Mouse (Mus musculus): ENCODE measurements around the gene Pold3. TPM values are rescaled to one million over a fixed set of nuclear protein-coding genes. Genes with fewer than 3 reads are reported as not detected.

Gene Pold3
- total and polyA plus RNA-seq, 2 experiments from 2014 or later: 14.6 to 21.0 TPM

DNA sequence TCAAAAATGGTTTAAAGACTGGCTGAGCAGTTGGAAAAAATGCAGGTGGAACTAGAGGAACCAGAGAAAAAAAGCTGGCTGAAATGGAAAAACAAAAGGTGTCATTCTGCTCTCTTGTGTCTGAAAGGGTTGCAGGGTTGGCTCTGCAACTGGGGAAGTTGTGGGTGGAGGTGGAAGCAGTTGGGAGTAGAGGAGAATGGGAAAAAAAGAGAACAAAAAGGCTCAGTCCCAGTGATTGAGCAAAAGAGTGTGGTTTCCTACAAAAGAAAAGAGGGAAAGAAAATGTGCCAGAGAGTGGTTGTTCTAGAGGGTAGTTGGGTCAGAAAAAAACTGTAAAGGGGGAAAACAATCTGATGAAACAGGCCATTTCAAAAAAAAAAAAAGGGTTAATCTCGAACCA, 19.2 kb upstream of the Pold3 start:
- no peak for ATAC-seq (ENCODE audit: insufficient read depth, low read depth)
- no peak overlapping the region for H3K4me3 ChIP-seq (ENCODE audit: low read depth, low read length)
- H3K27me3 ChIP-seq (ENCODE audit: control insufficient read depth, insufficient read depth, low read length): no peaks in the 10 kb centered on the region
- no peaks in the 10 kb centered on the region for H3K36me3 ChIP-seq (replicated peaks; ENCODE audit: control insufficient read depth, insufficient read depth, low read length)
- 36% methylated on average over 1 of the region's 1 CpGs for WGBS
- DNase-seq (ENCODE audit: low spot score): no peak
- no peak overlapping the region for H3K27ac ChIP-seq (ENCODE audit: low read depth)
- H3K4me2 ChIP-seq (ENCODE audit: low read depth, low read length): no peak overlapping the region
- H3K4me1 ChIP-seq (ENCODE audit: control insufficient read depth, insufficient read depth): no peaks in the 10 kb centered on the region
- H3K9ac ChIP-seq (replicated peaks; ENCODE audit: low read depth, low read length): no peak overlapping the region
- TF ChIP-seq CTCF (IDR thresholded peaks at IDR 0.05; ENCODE audit: low read depth) (no peak), EP300 (IDR thresholded peaks at IDR 0.05; ENCODE audit: low read depth) (no peak)
- no peaks in the 10 kb centered on the region for H3K9me3 ChIP-seq (replicated peaks; ENCODE audit: control insufficient read depth, low read length)

- ATAC-seq (ENCODE audit: insufficient read depth, low read depth) (no peak), DNase-seq (ENCODE audit: low spot score) (no peak)
- Histone ChIP-seq H3K9ac (replicated peaks; ENCODE audit: low read depth, low read length) (no peak overlapping the region), H3K4me3 (ENCODE audit: low read depth, low read length) (no peak overlapping the region), H3K4me1 (ENCODE audit: control insufficient read depth, insufficient read depth) (no peaks in the 10 kb centered on the region), H3K27ac (ENCODE audit: low read depth) (no peak overlapping the region), H3K4me2 (ENCODE audit: low read depth, low read length) (no peak overlapping the region), H3K9me3 (replicated peaks; ENCODE audit: control insufficient read depth, low read length) (no peaks in the 10 kb centered on the region), H3K36me3 (replicated peaks; ENCODE audit: control insufficient read depth, insufficient read depth, low read length) (no peaks in the 10 kb centered on the region), H3K27me3 (ENCODE audit: control insufficient read depth, insufficient read depth, low read length) (no peaks in the 10 kb centered on the region)
- WGBS: 91% methylated on average over 4 of the region's 4 CpGs
- TF ChIP-seq CTCF (IDR thresholded peaks at IDR 0.05; ENCODE audit: low read depth) (no peak), EP300 (IDR thresholded peaks at IDR 0.05; ENCODE audit: low read depth) (no peak)
Observed at GRCm38 (mm10) chr7:100138075-100138474, 16.7 kb upstream of the Pold3 start.

DNA sequence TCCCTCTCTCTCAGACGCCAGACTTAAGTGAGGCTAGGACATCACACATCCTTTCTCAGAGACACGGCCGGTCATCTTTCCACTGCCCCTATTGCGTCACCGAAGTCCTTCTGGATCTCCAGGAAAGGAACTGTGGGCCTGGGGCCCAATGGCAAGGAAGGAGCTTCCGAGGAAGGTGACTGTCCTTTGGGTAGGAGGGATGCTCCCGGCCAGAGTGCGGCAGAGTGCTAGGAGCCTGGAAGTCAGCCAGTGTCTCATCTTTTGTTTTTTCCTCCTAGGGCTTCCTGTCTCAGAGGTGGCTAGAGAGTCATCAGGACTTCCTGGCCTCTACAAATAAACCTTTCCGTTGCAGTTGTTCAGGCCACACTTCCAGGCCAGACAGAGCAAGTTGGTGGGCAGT, 15.7 kb upstream of the Pold3 start:
- WGBS: 46% methylated on average over 9 of the region's 9 CpGs
- H3K4me1 ChIP-seq (ENCODE audit: control insufficient read depth, insufficient read depth): no peaks in the 10 kb centered on the region
- H3K27me3 ChIP-seq (ENCODE audit: control insufficient read depth, insufficient read depth, low read length): no peaks in the 10 kb centered on the region
- H3K9me3 ChIP-seq (replicated peaks; ENCODE audit: control insufficient read depth, low read length): no peaks in the 10 kb centered on the region
- H3K9ac ChIP-seq (replicated peaks; ENCODE audit: low read depth, low read length): no peak overlapping the region
- no peak overlapping the region for H3K4me3 ChIP-seq (ENCODE audit: low read depth, low read length)
- ATAC-seq (ENCODE audit: insufficient read depth, low read depth): no peak
- no peak for DNase-seq (ENCODE audit: low spot score)
- no peak overlapping the region for H3K27ac ChIP-seq (ENCODE audit: low read depth)
- no peak overlapping the region for H3K4me2 ChIP-seq (ENCODE audit: low read depth, low read length)
- TF ChIP-seq EP300 (IDR thresholded peaks at IDR 0.05; ENCODE audit: low read depth) (no peak), CTCF (IDR thresholded peaks at IDR 0.05; ENCODE audit: low read depth) (no peak)
- H3K36me3 ChIP-seq (replicated peaks; ENCODE audit: control insufficient read depth, insufficient read depth, low read length): no peaks in the 10 kb centered on the region

DNA sequence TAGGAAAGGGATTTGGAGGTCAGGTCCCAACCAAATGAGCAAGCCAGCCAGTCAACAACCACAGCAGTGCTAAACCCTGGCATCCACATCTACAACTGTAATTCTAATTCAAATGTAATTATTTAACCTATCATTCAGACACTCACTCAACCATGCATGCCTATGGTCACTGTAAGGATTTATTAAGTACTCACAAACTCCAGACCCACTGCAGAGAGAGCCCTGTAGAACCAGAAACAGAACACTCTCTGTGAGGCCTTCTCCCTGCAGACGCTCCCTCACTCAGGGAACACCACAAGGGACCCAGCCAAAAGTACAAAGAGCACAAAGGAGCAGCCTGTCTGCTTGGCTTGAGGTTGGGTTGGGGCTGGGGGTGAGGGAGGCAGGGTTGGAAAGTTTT, 11.0 kb upstream of the Pold3 start:
- H3K27ac ChIP-seq (ENCODE audit: low read depth): no peak overlapping the region
- H3K4me3 ChIP-seq (ENCODE audit: low read depth, low read length): no peak overlapping the region
- no peaks in the 10 kb centered on the region for H3K27me3 ChIP-seq (ENCODE audit: control insufficient read depth, insufficient read depth, low read length)
- ATAC-seq (ENCODE audit: insufficient read depth, low read depth) (no peak), DNase-seq (ENCODE audit: low spot score) (no peak)
- H3K4me2 ChIP-seq (ENCODE audit: low read depth, low read length): no peak overlapping the region
- no peak overlapping the region for H3K9ac ChIP-seq (replicated peaks; ENCODE audit: low read depth, low read length)
- H3K9me3 ChIP-seq (replicated peaks; ENCODE audit: control insufficient read depth, low read length): no peaks in the 10 kb centered on the region
- no peaks in the 10 kb centered on the region for H3K4me1 ChIP-seq (ENCODE audit: control insufficient read depth, insufficient read depth)
- no peaks in the 10 kb centered on the region for H3K36me3 ChIP-seq (replicated peaks; ENCODE audit: control insufficient read depth, insufficient read depth, low read length)
- TF ChIP-seq EP300 (IDR thresholded peaks at IDR 0.05; ENCODE audit: low read depth) (no peak), CTCF (IDR thresholded peaks at IDR 0.05; ENCODE audit: low read depth) (no peak)
- WGBS: 86% methylated on average over 1 of the region's 1 CpGs

DNA sequence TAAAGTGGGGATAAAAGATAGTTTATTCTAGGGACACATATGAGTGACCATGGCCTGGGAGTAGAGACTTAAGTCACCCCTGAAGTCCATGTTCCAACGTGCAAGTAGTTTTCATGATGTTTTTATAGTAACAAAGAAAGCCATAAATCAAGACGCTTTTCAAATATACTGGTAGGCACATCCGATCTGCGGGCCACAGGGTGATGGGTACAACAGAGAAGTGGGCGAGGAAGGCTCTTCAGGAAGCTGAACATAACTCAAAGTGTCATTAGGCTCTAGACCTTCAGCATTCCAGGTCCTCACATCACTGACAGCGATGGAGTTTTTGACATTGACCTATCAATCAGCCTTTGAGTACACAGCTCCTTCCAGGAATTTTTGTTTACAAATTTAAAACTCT, 9.2 kb upstream of the Pold3 start:
- no peak for DNase-seq (ENCODE audit: low spot score)
- WGBS: 67% methylated on average over 6 of the region's 6 CpGs

DNA sequence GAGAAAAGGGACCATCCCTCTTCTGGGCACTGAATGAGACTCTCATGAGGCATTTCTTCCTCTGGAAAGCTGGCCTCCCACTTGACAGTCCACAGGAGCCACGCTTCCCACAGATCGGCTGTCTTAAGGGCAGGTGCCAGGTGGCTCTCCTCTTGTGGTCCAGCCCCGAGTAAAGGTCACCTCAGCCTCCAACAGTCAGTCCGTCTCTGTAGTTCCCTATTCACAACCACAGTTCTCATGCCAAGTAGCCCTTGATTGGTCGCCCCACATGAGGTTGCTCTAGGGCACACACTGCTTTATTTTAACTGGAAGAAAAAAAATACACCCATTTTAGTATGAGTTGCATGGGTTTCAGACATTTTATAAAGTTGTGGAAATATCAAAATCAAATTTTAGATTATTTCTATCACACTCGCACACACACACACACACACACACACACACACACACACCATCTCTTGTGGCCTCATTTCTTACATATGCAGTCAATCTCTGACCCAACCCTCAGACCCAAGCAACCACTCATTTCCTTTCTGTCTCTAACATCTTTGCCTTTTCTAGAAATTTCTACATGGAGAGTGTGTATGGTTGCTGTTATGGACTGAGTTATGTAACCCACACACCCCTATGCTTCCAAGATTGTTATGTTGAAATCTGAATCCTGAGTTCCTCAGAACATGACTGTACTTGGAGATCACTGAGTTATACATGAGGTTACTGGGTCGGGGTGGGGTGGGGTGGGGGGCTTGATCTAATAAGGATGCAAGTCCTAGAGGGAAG, 7.1 kb upstream of the Pold3 start:
- DNase-seq (ENCODE audit: low spot score) (no peak), ATAC-seq (ENCODE audit: insufficient read depth, low read depth) (no peak)
- Histone ChIP-seq H3K9me3 (replicated peaks; ENCODE audit: control insufficient read depth, low read length) (no peaks in the 10 kb centered on the region), H3K4me1 (ENCODE audit: control insufficient read depth, insufficient read depth) (no peaks in the 10 kb centered on the region), H3K4me3 (ENCODE audit: low read depth, low read length) (no peak overlapping the region), H3K9ac (replicated peaks; ENCODE audit: low read depth, low read length) (no peak overlapping the region), H3K4me2 (ENCODE audit: low read depth, low read length) (no peak overlapping the region), H3K27ac (ENCODE audit: low read depth) (no peak overlapping the region), H3K27me3 (ENCODE audit: control insufficient read depth, insufficient read depth, low read length) (no peaks in the 10 kb centered on the region), H3K36me3 (replicated peaks; ENCODE audit: control insufficient read depth, insufficient read depth, low read length) (no peaks in the 10 kb centered on the region)
- TF ChIP-seq EP300 (IDR thresholded peaks at IDR 0.05; ENCODE audit: low read depth) (no peak), CTCF (IDR thresholded peaks at IDR 0.05; ENCODE audit: low read depth) (no peak)
- 71% methylated on average over 7 of the region's 7 CpGs for WGBS

More for the DNA sequence above, 9.2 kb upstream of the Pold3 start:
- H3K36me3 ChIP-seq (replicated peaks; ENCODE audit: control insufficient read depth, insufficient read depth, low read length): no peaks in the 10 kb centered on the region
- no peak overlapping the region for H3K27ac ChIP-seq (ENCODE audit: low read depth)
- ATAC-seq (ENCODE audit: insufficient read depth, low read depth): no peak
- no peak overlapping the region for H3K9ac ChIP-seq (replicated peaks; ENCODE audit: low read depth, low read length)
- no peaks in the 10 kb centered on the region for H3K27me3 ChIP-seq (ENCODE audit: control insufficient read depth, insufficient read depth, low read length)
- TF ChIP-seq EP300 (IDR thresholded peaks at IDR 0.05; ENCODE audit: low read depth) (no peak), CTCF (IDR thresholded peaks at IDR 0.05; ENCODE audit: low read depth) (no peak)
- H3K4me3 ChIP-seq (ENCODE audit: low read depth, low read length): no peak overlapping the region
- H3K9me3 ChIP-seq (replicated peaks; ENCODE audit: control insufficient read depth, low read length): no peaks in the 10 kb centered on the region
- H3K4me1 ChIP-seq (ENCODE audit: control insufficient read depth, insufficient read depth): no peaks in the 10 kb centered on the region
- no peak overlapping the region for H3K4me2 ChIP-seq (ENCODE audit: low read depth, low read length)
